Mouse (Mus musculus) C2C12 (cell line): ENCODE data around the gene Bak1.

Experiments
- CTCF ChIP-seq: IDR thresholded peaks from one replicate; pipeline ENCODE4 v1.5.1; 2011; ENCODE audit not compliant: control insufficient read depth, insufficient read depth, insufficient read length
- MAX ChIP-seq: IDR thresholded peaks from one replicate; pipeline ENCODE4 v1.6.1; 2011; ENCODE audit warnings: mild to moderate bottlenecking, control low read depth

- no peak for TF ChIP-seq CTCF
- no peak for TF ChIP-seq MAX
Measured at GRCm38 (mm10) chr17:27074236-27074635, 45.4 kb upstream of the Bak1 start.
